Mouse (Mus musculus) retina, postnatal 1 day (tissue): ENCODE measurements at regions not wholly inside any gene's neighbourhood (a gene's known extent, or its start where the extent isn't known, plus 50 kb on each side); places are given as distances from the start of the nearest gene placed in this dataset.

Experiments used
- DNase-seq: peaks from one replicate; pipeline ENCODE4 v3.0.0-alpha.2; 2012

DNA sequence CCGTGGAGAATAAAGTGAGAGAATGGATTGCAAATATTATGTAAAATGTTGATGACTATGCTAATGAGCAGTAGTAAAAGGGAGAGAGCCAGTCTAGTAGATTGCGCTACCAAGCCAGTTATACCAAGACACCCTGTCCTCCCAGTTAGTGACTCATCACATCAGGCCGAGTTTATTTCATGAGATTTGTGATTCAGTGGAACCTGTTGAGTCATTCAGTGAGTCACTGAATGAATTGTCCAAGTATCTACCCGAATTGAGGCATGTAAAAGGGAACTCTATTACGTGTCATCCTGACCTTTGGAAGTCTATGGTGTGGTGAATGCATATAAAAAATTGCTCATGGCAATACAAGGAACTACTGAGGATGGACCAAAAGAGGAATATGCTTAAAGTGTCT is 504.3 kb upstream of the Fam160b2 start:
- DNase-seq, result no peak

DNA sequence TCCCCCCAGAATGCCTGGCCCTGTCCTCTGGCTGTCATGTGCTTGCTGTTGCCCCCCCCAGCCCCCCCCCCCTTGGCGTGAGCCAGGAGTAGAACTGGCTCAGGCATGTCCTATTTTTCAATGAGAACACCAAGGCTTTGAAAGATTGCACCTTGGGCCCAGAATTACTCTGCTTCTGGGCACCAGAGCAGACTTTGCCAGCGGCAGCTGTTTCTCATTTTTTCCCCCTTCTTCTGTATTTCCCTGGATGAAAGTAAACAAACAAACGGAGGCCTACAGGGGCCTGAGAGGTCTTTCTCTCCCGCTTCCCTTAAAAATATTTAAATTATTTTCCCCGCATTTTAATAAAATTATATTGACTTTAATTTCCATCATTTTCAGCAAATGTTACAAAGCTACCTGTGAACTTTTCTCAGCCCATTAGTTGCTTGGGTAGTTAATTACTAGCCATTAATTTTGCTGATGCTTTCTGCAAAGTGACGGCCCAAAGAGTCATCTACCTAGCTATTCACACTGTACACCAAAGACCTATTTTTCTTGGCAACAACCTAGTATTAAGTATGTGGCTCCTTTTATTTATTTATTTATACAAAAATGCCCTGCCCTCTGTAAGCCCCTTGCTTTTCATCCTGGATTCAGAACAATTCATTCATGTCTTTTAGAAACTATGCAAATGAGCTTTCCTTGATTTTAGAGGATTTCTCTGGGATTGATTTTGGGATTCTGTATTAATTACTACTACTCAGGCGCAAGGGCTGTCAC is 496.2 kb upstream of the Fam160b2 start:
- DNase-seq, result no peak

DNA sequence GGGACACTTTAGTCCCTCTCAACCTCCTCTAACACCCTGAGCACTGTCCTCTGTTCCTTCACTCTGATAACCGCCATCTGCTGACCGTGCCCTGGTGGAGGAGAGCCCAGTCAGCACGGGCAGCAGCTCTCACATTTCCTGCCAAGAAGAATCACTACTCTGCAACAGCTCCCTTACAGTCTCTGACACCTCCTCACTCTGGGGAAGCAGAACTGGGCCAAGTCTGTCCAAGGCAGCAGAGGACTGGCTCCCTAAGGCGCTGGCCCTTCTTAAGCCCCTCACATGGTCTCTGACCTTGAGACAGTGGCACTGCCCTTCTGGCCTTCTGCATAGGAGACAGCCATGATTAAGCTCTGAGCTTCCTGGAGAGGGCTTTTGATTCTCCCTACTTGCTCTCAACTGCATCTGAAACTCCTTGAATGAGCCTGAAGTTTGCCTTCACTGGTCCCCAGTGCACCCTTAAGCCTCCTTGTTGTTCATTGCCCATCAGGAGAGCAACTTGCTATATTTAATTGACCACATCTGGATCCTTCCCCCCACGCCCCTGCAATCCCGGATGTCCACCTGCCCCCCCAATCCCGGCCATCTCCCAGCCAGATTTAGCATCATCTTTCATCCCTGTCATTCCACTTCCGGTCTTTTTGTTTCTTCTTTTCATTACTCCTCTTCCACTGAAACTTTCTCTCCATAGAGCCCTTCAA is 493.1 kb upstream of the Fam160b2 start:
- DNase-seq, result peak; percentile 24

DNA sequence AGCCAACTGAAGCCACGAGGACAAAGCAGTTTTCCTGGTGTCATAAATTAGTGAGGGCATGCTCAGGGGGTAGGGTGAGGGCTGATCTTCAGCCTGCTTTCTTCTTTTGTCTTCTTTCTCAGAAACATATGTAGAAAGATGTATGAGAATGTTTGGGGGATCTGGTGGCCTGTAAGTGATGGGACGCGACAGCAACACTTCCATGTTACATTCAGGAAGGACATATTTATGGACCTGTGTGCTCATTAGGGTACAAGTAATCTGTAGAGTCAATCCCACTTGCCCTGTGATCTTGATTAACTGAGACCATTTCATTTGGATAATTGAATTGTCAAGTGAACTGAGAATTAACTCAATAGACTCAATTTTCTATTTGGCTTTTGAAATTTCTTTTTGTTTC is 486.1 kb upstream of the Fam160b2 start:
- DNase-seq, result peak; percentile 71

DNA sequence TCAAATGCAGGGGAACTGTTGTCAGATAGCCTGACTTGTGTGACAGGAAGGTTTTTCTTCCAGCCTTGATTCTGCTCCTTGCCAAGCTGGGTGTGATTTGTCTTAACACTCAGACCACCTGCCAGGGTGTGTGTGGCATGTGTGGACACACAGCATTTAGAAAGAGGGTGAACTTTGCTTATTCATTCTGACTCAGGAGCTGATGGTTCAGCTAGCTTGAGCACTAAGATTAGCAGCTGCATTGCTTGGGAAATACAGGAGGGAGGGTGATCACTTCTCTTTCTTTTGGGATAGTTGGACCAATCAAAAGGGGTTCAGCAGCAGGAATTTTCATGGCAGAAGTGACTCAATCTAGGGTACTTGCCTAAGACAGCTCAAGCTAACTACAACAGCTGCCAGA is 482.7 kb upstream of the Fam160b2 start:
- DNase-seq, result no peak

DNA sequence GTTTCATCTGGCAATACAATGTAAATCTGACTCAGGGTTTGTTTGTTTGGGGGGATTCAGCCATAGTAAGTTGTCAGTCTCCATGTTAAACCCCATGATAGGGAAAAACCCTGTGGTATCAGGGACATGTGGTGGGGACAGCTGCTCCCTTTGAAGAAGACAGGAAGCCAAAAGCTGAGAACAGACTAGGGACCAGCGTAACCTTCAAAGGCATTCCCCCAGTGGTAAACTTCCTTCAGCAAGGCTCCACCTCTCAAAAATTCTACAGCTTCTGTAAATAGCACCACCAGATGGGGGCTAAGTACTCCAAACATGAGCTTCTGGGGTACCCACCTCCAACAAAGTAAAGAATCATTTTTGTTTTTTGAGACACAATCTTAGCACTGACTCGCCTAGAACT is 476.0 kb upstream of the Fam160b2 start:
- DNase-seq, result no peak

DNA sequence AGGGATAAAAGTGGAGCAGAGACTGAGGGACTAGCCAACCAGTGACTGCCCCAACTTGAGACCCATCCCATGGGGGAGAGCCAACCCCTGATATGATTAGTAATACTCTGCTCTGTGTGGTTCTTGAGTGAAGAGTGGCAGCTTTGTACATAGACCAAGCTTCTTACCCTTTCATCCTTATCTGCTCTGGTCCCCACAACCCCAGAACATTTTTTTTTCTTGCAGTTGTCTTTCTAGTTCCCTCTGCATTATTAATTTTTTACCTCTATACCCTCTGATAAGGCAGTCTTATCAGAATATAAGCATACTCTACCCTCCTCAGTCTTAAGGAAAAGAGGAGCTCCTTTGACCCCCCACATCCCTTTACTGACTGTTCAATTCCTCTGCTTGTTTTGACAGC is 474.4 kb upstream of the Fam160b2 start:
- no peak for DNase-seq

DNA sequence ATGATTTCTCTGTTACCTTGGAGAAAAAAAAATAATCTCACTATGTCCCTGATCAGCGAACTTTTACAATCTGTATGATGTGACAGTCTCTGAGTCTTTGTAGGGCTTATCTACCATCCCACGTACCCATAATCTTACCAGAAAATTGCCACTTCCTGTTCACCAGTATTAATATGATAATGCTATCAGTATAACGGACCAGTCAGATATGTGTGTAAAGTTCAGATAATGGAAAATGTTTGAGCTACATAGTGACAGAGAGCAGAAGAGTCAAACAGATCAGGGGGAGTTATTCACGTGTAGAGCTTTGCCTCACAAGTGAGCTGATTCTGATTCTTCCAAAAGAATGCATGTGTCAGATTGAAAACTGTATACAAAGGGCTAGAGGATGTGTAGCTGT is 466.0 kb upstream of the Fam160b2 start:
- DNase-seq, result no peak

DNA sequence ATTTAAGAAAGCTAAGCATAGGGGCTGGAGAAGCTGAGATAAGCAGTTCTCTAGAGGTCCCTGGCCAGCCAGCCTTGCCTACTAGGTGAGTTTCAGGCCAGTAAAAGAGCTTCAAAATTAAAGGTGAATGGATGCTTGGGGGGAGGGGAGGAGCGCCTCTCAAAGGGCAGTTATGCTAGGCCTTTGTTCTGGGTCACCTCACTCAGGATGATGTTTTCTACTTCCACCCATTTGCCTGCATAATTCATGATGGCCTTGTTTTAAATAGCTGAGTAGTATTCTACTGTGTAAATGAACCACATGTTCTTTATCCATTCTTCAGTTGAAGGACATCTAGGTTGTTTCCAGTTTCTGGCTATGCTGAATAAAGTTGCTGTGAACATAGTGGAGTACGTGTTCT is 457.0 kb upstream of the Fam160b2 start:
- DNase-seq, result no peak

DNA sequence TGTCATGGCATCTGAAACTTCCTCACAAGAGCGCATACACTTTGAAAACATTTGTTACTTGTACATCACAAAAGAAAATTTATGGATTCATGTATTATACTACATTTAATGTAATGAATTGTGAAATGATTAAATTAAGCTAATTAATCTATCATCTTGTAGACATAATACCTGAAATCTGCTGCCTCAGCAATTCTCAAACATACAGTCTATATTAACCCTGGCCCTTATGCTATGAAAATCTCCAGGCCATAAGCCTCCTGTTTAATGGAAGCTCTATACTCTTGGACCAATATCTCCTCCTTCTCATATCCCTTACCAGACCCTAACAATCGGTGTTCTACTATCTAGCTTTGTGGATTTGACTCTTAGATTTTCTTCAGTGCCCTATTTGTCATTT is 455.8 kb upstream of the Fam160b2 start:
- DNase-seq, result no peak

DNA sequence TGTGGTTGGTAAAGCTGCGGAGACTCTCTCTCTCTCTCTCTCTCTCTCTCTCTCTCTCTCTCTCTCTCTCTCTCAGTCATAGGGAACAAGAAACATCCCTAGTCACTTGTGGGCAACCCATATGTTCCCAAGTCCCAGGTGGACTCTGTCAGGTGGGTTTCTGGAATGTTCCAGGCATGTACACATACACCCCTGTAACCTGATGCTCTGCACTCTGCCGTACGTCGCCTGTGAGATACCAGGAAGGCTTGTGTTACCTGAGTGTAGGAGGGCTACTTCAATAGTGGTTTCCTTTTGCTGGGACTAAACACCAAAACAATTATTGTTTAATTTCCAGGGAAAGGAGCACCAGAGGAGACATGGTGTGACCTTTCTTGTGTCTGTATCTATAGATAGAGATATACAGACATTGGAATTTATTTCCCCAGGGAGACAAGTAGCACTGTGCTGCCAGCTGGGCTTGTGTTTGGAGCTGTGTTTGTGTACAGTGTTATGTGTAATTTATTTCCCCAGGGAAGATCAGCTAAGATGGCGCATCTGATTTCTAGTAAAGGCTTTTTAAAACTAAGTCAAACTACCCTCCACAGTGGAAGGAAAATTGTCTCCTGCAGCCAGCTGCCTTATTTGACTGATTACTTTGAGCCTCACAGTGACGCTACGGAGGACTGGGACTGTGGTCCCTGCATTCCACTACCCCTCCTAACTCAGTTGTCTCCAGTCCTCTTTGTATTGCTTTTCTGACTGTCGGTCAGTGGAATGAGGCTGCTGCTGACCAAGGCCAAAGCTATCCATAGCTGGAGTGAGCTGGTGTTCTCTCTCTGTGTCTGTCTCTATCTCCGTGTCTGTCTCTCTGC is 454.4 kb upstream of the Fam160b2 start:
- no peak for DNase-seq

DNA sequence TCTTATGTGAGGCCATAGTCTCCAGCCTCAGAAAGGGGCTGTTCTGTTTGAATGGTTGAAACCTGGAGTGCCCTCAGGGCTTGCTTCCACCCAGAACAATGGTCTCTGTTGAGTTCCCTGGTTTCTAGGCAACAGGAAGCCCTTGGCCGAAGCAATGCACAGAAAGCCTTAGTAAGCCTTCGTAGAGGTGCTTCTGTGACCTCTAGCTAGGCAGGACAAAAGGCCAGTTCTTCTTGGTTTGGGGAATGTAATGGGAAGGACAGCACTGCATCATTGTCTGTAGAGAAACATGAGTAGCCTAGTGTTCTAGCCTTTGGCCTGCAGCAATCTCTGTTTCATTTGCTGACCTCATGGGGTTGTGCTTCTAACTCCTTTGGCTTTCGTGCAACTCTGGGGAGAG is 447.5 kb upstream of the Fam160b2 start:
- peak; percentile 76 for DNase-seq

DNA sequence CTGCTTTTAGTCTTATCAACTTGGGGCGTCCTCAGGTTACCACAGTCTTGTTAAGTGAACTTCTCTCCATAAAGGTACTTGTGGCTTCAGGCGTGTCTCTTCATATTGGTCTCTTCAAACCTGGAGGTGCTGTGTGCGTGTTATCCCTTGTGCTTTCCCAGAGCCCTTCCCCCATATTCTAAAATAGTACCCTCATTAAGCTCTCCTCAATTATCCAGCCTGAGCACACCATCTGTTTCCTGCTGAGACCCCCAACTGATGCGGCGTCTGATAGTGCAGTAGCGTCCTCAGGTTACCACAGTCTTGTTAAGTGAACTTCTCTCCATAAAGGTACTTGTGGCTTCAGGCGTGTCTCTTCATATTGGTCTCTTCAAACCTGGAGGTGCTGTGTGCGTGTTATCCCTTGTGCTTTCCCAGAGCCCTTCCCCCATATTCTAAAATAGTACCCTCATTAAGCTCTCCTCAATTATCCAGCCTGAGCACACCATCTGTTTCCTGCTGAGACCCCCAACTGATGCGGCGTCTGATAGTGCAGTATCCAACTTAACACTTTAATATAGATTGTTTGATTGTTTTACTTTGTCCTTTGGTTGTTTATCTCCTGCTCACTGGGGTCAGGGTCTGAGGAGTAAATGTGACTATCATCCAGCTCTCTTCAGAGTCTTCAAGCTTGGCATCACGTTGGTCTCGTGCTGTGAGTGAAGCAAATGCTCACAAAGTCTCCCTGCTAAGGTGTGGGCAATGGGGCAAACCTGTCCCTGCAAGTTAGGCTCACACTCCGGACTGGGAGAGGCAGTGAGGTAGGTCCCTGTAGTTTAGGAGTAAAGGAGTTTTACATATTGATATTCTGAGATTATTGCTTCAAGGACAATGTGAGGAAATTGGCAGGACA is 444.5 kb upstream of the Fam160b2 start:
- DNase-seq, result peak; percentile 29

DNA sequence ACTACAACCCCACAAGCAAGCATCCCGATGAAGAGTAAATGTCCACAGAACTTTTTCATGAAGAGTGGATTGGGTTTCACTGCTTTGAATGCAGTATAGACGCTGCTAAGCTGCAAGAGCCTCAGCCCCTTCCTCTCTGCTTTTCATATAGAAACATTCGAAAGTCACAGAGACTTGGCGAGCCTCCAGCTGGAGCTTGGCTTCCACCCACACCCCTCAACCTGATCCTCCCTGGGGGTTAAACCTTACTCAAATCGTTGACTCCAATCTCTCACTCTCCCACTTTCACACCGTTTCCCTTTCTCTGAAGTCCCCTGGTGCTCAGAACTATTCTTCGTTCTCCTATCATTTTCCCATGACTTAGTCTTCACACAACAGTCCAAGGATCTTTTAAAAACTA is 437.0 kb upstream of the Fam160b2 start:
- DNase-seq, result no peak

DNA sequence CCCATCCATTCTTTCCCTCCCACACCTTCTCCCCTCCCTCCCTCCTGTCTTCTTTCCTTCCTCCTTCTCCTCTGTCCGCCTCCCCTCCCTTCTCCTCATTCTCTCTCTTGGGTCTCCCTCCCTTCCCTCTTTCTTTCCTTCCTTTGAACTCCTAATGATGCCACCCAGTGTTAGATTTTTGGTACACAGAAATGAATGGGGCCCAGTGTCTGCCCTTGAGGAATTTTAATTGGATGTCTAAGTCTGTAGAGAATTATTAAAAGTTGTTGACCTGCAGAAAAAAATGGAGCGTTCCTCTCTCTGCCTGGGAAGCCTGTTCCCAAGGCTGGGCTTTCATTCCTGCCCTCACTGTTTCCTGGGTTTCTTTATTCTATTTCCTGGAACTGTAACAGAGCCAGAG is 434.0 kb upstream of the Fam160b2 start:
- DNase-seq, result peak; percentile 90

DNA sequence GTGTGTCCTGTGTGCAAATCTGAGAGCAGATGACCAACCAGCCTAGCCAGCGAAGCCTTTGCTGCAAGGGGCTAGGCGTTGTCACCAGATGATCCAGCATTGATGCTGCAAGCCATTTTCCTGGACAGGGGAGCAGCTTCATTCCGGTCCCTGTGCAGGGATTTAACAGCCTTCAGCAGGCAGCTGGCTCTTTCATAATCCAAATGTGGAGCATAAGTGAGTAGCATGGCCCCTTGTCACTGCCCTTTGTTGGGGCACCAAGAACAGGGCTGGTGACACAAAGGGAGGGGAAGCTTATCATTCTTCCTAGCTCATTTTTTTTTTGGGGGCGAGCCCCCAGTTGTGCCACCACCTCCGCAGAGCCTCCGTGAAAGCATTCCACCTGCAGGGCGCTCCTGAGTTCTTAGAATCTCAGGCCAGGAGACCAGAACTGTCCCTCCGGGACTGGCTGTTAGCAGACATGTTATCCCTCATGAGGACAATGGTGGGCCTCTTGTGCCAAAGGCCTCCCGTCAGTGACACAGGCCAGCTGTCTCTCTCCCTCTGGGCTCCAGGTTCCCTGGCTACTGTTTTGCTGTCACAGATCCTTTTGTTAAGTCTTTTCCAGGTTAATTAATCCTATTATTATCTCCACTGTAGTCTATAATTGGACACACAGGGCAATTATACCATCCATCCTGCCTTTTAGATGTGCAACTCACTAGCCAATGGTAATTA is 430.7 kb upstream of the Fam160b2 start:
- peak; percentile 89 for DNase-seq
